Mouse (Mus musculus) cerebellum, postnatal 36 days (tissue): ENCODE measurements around the gene Atp8b5.

Experiments used
- DNase-seq, 2 experiments: peaks; one replicate each; pipeline ENCODE4 v3.0.0; 2021 to 2022; ENCODE audit warnings: mixed read lengths in 2 of 2

Atp8b5 gene

GRCm38 (mm10) chr4:43416071-43416490, 149.1 kb downstream of the Atp8b5 start:
- DNase-seq = no peak

- DNase-seq = no peak
Measured at GRCm38 (mm10) chr4:43417269-43418062, 150.5 kb downstream of the Atp8b5 start.

GRCm38 (mm10) chr4:43418450-43418849, 151.5 kb downstream of the Atp8b5 start:
- no peak for DNase-seq

GRCm38 (mm10) chr4:43418973-43419656, 152.2 kb downstream of the Atp8b5 start:
- no peak for DNase-seq

GRCm38 (mm10) chr4:43419801-43420281, 152.9 kb downstream of the Atp8b5 start:
- no peak for DNase-seq

- peak; percentile 74 to 81 for DNase-seq
Measured at GRCm38 (mm10) chr4:43420305-43420704, 153.3 kb downstream of the Atp8b5 start.

- no peak for DNase-seq
Measured at GRCm38 (mm10) chr4:43421632-43422240, 154.8 kb downstream of the Atp8b5 start.
